Mouse (Mus musculus) ZHBTc4 (cell line): ENCODE data around the gene Poln.
A peak's percentile ranks its signal among the peaks of the same experiment; 100 is the strongest.

Source experiments
- DNase-seq: peaks from one replicate; pipeline ENCODE4 v3.0.0-alpha.2; 2011; ENCODE audit warnings: low read depth, low spot score

The Poln gene

DNA sequence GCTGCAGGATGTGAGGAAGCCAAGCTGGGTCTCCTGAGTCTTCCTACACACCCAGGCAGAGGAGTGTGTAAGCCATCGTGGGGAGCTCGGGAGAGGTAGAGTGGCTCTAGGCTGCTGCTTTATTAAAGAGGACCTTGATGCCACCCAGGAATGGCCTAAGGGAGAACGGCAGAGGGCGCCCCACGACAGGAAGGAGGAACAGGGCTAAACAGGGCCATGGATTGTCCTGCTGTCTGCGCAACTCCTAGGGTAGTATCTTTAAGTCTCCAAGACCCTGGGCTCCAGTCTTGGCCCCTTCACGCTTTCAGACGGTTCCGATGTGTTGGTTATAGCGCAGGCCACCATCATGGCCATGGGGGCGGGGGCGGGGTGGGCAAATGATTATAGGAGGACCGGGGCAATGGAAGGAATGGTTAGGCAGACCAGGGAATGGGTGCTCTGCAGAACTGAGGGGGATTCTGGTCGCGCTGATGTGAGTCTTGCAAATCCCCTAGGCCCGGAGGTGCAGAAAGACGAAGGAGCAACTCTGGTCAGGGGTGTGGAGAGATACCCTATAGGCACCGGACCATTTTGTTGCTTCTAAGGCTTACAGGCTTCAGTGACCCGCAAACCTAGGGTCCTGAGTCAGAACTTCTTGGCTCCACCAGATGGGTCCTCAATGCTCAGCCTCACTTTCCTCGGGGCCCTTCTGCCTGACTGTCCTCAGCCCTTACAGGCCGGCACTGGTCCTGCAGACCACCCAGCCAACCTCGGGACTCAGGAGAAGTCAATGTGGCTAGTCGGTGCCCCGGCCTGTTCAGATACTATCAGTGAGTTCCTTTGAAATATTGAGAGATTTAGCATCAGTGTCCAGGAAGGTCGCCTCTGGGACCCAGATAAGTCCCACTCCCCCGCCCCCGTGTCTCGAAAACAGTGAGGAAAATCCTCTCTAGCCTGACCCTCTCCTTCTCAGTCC, 174.3 kb downstream of the Poln start:
- DNase-seq, result peak; percentile 62

DNA sequence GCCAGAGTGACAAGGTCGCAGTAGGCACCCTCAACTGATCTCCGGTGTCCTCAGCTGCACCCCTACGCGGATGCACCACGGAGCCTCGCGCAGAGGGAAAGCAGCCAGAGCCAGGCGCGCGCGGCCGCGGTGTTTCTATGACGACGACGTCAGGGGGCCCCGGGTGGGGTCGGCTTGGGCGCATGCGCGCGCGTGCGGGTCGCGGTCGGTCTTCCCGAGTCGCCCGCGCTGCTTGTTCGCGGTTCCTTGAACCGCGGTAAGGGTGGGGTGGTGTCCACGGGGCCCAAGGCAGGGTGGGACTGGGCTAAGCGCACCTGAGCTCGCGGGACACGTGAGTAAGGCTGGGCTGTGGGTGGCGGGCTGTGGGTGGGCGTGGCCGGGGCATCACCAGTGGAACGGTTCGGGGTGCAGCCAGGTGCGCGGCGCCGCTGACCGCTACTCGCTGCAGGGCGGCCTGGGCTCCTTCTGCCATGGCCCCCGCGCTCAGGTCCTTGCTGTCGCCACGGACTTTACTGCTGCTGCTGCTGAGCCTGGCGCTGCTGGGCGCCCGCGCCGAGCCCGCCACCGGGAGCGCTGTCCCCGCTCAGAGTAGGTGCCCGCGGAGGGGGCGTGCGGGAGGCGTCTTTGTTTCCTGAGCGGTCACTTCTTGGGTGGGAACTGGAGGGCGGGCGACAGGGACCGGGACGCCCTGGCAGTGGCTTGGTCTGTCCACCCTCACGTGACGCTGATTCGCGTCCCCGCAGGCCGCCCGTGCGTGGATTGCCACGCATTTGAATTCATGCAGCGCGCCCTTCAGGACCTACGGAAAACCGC, 185.7 kb downstream of the Poln start, which contains the start of gene Gm1673:
Gene Gm1673, plus strand, starts transcription at position 125 of the 813 bp plus-strand sequence.
- DNase-seq, result peak; percentile 87

DNA sequence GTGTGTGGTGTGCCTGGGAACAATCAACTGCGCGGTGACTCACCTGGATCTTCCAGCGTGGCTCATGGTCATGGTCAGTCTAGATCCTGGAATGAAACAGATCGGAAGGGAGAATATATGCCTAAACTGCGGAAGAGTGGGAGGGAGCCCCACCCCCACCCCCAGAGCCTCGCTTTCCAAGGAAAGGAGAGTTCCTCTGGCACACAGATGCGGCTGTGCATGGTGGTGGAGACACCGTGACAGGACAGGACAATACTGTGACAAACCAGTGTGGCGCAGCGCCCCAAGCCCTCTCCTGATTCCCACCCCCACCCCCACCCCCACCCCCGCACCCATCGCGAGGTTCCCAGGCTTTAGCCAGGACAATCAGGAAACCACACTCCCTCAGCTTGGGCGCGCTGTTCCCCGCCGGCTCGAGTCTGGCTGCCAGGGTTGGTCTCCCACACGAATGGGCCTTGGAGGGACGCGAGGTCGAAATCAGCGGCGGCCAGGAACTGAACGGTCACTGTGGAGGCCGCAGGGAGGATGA, 186.5 kb downstream of the Poln start:
- DNase-seq, result peak; percentile 12

DNA sequence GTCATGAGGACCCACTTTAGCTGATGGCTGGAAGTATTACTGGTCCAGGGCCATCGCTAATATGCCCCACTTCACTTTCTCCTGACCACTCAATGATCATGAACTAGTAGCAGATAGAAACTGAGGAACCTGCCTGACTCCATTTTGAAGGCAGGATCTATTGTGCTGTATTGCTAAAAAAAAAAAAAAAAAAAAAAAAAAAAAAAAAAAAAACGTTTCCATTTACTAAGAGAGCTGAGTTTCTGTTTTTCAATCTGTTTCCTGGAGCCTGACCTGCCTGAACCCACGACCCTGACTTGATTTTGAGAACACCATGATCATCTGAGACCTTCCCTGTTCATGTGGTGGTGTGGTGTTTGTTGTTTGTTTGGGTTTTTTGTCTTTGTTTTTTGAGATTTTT, 193.0 kb downstream of the Poln start:
- DNase-seq, result no peak

DNA sequence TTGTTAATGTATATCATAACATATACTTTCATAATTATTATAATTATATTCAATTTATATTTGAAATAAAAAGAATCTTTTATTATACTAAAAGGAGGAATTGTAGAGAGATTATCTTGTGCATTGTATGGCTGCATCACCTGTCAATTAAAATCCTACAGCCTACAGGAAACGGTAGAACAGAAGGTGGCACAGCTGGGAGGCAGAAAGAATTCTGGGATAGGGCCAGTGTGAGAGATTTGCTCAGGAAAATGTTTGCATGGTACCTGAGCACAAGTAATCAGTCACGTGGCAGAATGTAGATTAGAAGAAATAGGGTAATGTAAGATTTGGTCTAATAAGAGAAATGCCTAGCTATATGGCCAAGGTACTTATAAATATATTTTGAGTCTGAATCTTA, 194.5 kb downstream of the Poln start:
- no peak for DNase-seq

DNA sequence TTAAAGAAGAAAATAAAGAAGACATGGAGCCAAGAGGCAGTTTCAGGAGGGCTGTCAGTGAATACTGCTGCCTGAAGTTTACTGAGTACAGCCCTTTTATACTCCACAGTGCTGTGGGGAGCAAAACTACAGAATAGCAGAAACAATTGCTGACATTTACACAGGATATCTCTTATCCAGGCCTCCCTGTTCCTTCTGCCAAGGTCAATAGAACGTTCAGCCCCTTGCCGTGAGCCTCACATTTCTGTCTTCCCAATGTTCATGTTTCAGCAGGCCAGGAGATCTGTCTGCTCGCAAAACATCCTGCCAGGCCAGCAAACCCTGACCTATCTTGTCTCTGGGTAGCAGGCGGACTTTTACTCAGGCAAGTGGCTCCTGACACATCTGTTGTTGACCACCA, 209.9 kb downstream of the Poln start:
- no peak for DNase-seq
